Comparison of ENCODE assay signal across 7 mouse cellular contexts in the genomic region with DNA sequence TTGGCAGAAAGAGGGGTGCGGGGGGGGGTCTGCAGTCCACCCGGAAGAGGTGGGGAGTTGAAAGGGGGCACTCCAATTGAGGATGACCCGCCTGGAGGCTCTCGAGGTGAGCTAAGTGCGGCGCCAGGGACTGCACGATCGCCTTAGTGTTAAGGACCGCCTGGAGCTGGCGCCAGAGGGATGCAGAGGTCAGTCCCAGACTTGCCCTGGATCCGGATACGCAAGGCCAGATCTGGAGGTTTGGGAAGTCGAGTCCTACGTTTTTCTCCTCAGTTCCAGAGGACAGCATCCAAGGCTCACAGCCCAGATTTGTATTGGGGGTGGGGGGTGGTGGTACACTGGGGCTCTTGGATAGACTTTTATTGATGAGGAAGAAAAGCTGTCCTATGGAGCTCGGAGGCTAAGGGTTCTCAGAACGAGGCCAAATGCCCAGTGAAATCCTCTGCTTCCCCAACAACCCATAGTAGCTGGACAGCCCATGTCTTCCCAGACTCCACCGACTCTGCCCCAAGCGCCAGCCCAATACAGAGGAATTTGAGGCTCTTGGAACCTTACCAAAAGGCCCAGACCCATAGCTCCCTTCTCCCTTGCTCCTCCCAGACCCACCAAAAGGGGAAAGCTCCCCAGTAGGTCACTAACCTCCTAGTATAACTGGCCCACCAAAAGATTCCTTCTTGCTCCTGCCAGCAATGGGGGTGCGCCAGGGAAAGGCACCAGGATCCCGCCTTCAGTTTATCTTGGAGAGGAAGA. TPM values are rescaled to one million over a fixed set of nuclear protein-coding genes. Genes with fewer than 3 reads are reported as not detected.
DNase-seq lines count a peak whose midpoint lies in the region; ATAC-seq and TF ChIP-seq lines count a peak whose summit lies in the region.

No protein-coding gene starts in this region.

- peaks cover 94% of the 10 kb centered on the region for H3K27me3 ChIP-seq in lung, embryonic 14.5 days (ENCODE audit: insufficient read depth, low read length)
- peaks cover 79% of the 10 kb centered on the region for H3K27me3 ChIP-seq in forebrain, embryonic 11.5 days (ENCODE audit: control insufficient read depth, insufficient read depth, low read length)
- peaks cover 100% of the 10 kb centered on the region for H3K27me3 ChIP-seq in limb, embryonic 10.5 days (ENCODE audit: low read depth, poor library complexity, severe bottlenecking)
- peaks cover 80% of the 10 kb centered on the region for H3K27me3 ChIP-seq in stomach, embryonic 15.5 days (replicated peaks)

- no peak overlapping the region for H3K9ac ChIP-seq in lung, embryonic 14.5 days
- H3K9ac ChIP-seq in forebrain, embryonic 11.5 days (ENCODE audit: low read length), result peak overlapping the region; percentile 37; the same call in 1 of the 2 replicates
- H3K9ac ChIP-seq in stomach, embryonic 15.5 days, result no peak overlapping the region

- no peaks in the 10 kb centered on the region for H3K36me3 ChIP-seq in lung, embryonic 14.5 days (ENCODE audit: insufficient read depth)
- H3K36me3 ChIP-seq in forebrain, embryonic 11.5 days (ENCODE audit: control insufficient read depth, insufficient read depth, low read length), result no peaks in the 10 kb centered on the region
- no peaks in the 10 kb centered on the region for H3K36me3 ChIP-seq in limb, embryonic 10.5 days
- no peaks in the 10 kb centered on the region for H3K36me3 ChIP-seq in stomach, embryonic 15.5 days

- no peaks in the 10 kb centered on the region for H3K9me3 ChIP-seq in lung, embryonic 14.5 days (ENCODE audit: low read depth, low read length)
- no peaks in the 10 kb centered on the region for H3K9me3 ChIP-seq in forebrain, embryonic 11.5 days (ENCODE audit: control insufficient read depth, low read length)
- H3K9me3 ChIP-seq in limb, embryonic 10.5 days (replicated peaks), result no peaks in the 10 kb centered on the region
- no peaks in the 10 kb centered on the region for H3K9me3 ChIP-seq in stomach, embryonic 15.5 days

- no peak for TF ChIP-seq CTCF in lung, embryonic 14.5 days (IDR thresholded peaks at IDR 0.05; ENCODE audit: low read depth)

- peak overlapping the region; percentile 44 for H3K4me2 ChIP-seq in lung, embryonic 14.5 days
- H3K4me2 ChIP-seq in forebrain, embryonic 11.5 days (ENCODE audit: low read depth, low read length, severe bottlenecking), result peak overlapping the region; percentile 34
- peak overlapping the region; percentile 45; the same call in 1 of the 2 replicates for H3K4me2 ChIP-seq in stomach, embryonic 15.5 days

- peak; percentile 56; the same call in 1 of the 2 replicates for ATAC-seq in lung, embryonic 14.5 days (ENCODE audit: insufficient read depth)
- peak; percentile 6; the same call in 1 of the 2 replicates for ATAC-seq in forebrain, embryonic 11.5 days (replicated peaks; ENCODE audit: low FRiP score)
- ATAC-seq in stomach, embryonic 15.5 days (ENCODE audit: insufficient read depth, low FRiP score, low read depth), result no peak
- no peak for ATAC-seq in erythroblast, adult 5-6 weeks (replicated peaks; ENCODE audit: low FRiP score, poor library complexity, severe bottlenecking)

- peak; percentile 28 for DNase-seq in lung, embryonic 14.5 days
- DNase-seq in lung, postnatal 10 days, result no peak
- DNase-seq in forebrain, embryonic 11.5 days (ENCODE audit: low spot score), result peak; percentile 64
- peak; percentile 60 for DNase-seq in limb, embryonic 10.5 days (ENCODE audit: low spot score)
- DNase-seq in Muller cell, postnatal 12 days (ENCODE audit: inconsistent ontology term), result no peak

- WGBS in lung, embryonic 14.5 days, result 5% methylated on average over 20 of the region's 20 CpGs
- WGBS in forebrain, embryonic 11.5 days, result 1% methylated on average over 20 of the region's 20 CpGs
- WGBS in limb, embryonic 10.5 days, result under 1% methylated on average over 20 of the region's 20 CpGs
- 3% methylated on average over 20 of the region's 20 CpGs for WGBS in stomach, embryonic 15.5 days

- peaks cover 3% of the 10 kb centered on the region; the same call in 1 of the 2 replicates for H3K4me1 ChIP-seq in lung, embryonic 14.5 days (ENCODE audit: insufficient read depth)
- peaks cover 27% of the 10 kb centered on the region for H3K4me1 ChIP-seq in forebrain, embryonic 11.5 days (replicated peaks; ENCODE audit: control insufficient read depth, insufficient read depth, low read length)
- H3K4me1 ChIP-seq in limb, embryonic 10.5 days, result peaks cover 26% of the 10 kb centered on the region
- H3K4me1 ChIP-seq in stomach, embryonic 15.5 days, result peaks cover 23% of the 10 kb centered on the region

- H3K27ac ChIP-seq in lung, embryonic 14.5 days (ENCODE audit: low read depth), result no peak overlapping the region
- peak overlapping the region; percentile 71 for H3K27ac ChIP-seq in forebrain, embryonic 11.5 days (ENCODE audit: low read depth, low read length)
- H3K27ac ChIP-seq in limb, embryonic 10.5 days, result no peak overlapping the region
- H3K27ac ChIP-seq in stomach, embryonic 15.5 days, result no peak overlapping the region

- peak overlapping the region; percentile 20; the same call in 1 of the 2 replicates for H3K4me3 ChIP-seq in lung, embryonic 14.5 days (ENCODE audit: low read depth, low read length)
- H3K4me3 ChIP-seq in forebrain, embryonic 11.5 days (ENCODE audit: low read depth, low read length), result peak overlapping the region; percentile 20
- peak overlapping the region; percentile 40 for H3K4me3 ChIP-seq in limb, embryonic 10.5 days
- no peak overlapping the region for H3K4me3 ChIP-seq in stomach, embryonic 15.5 days (replicated peaks)

RNA-seq across cellular contexts. Expression of a gene that starts 20.2 kb away (rescaled TPM):
- 30.8 and 31.6 TPM in 2 replicates for polyA plus RNA-seq in lung, embryonic 14.5 days (2014; fragmentation: Nextera tagmentation; extraction: Ambion mirVana)
- polyA plus RNA-seq in forebrain, embryonic 11.5 days (2014; fragmentation: Nextera tagmentation; extraction: Ambion mirVana), result 28.2 and 29.7 TPM in 2 replicates
- 24.8 and 26.2 TPM in 2 replicates for polyA plus RNA-seq in limb, embryonic 10.5 days (2016; fragmentation: Nextera tagmentation; extraction: Ambion mirVana)
- 22.9 and 23.7 TPM in 2 replicates for polyA plus RNA-seq in stomach, embryonic 15.5 days (2015; fragmentation: Nextera tagmentation; extraction: Ambion mirVana)
- 8.3 and 22.6 TPM in 2 replicates for total RNA-seq in erythroblast, adult 5-6 weeks (2015; ENCODE audit: low replicate concordance)
- total RNA-seq in erythroblast, adult 5-6 weeks (2017; ENCODE audit: low replicate concordance), result 10.7 and 19.1 TPM in 2 replicates

Comparison
In these comparisons a context has a peak if more than half of its experiments do, and no peak if none do; other contexts are left out.
1. DNase-seq: peak in lung, embryonic 14.5 days (single experiment), forebrain, embryonic 11.5 days (single experiment) and limb, embryonic 10.5 days (single experiment); none in lung, postnatal 10 days (single experiment) and Muller cell, postnatal 12 days (single experiment).
2. ATAC-seq: peak in lung, embryonic 14.5 days (single experiment) and forebrain, embryonic 11.5 days (single experiment); none in stomach, embryonic 15.5 days (single experiment) and erythroblast, adult 5-6 weeks (single experiment).
3. Peak in every context shown above with its lines, with median percentiles within 50 percentile points of each other: H3K4me2 ChIP-seq.